Mouse (Mus musculus): ENCODE results near the gene Wdr20rt. TPM values are rescaled to one million over a fixed set of nuclear protein-coding genes. Genes with fewer than 3 reads are reported as not detected.

Gene Wdr20rt
- polyA plus RNA-seq, 1 experiment from 2014 or later = not detected

- Histone ChIP-seq H3K36me3 (no peaks in the 10 kb centered on the region), H3K4me2 (peak overlapping the region; percentile 65), H3K9me3 (no peaks in the 10 kb centered on the region), H3K4me1 (peaks cover 14% of the 10 kb centered on the region), H3K27me3 (replicated peaks) (no peaks in the 10 kb centered on the region), H3K9ac (peak overlapping the region; percentile 66), H3K4me3 (peak overlapping the region; percentile 46), H3K27ac (replicated peaks) (peak overlapping the region; percentile 79)
- no peak for ATAC-seq (ENCODE audit: extremely low read depth, insufficient number of reproducible peaks, low FRiP score, low TSS enrichment)
- WGBS = 28% methylated on average over 19 of the region's 19 CpGs
These were observed 33.2 kb downstream of the Wdr20rt start for GRCm38 (mm10) chr12:65258212-65259138.

- no peak for ATAC-seq (ENCODE audit: extremely low read depth, insufficient number of reproducible peaks, low FRiP score, low TSS enrichment)
- Histone ChIP-seq H3K4me2 (peak overlapping the region; percentile 65), H3K4me3 (peak overlapping the region; percentile 46), H3K4me1 (peaks cover 14% of the 10 kb centered on the region), H3K27ac (replicated peaks) (peak overlapping the region; percentile 79), H3K9me3 (no peaks in the 10 kb centered on the region), H3K27me3 (replicated peaks) (no peaks in the 10 kb centered on the region), H3K9ac (peak overlapping the region; percentile 66), H3K36me3 (no peaks in the 10 kb centered on the region)
- 52% methylated on average over 13 of the region's 13 CpGs for WGBS
These were observed 34.1 kb downstream of the Wdr20rt start for GRCm38 (mm10) chr12:65259139-65260111.

GRCm38 (mm10) chr12:65268311-65268984, 43.1 kb downstream of the Wdr20rt start:
- Histone ChIP-seq H3K4me2 (no peak overlapping the region), H3K27me3 (replicated peaks) (no peaks in the 10 kb centered on the region), H3K9me3 (no peaks in the 10 kb centered on the region), H3K4me3 (no peak overlapping the region), H3K9ac (no peak overlapping the region), H3K27ac (replicated peaks) (no peak overlapping the region), H3K36me3 (no peaks in the 10 kb centered on the region), H3K4me1 (no peaks in the 10 kb centered on the region)
- WGBS = 71% methylated on average over 5 of the region's 5 CpGs
- ATAC-seq (ENCODE audit: extremely low read depth, insufficient number of reproducible peaks, low FRiP score, low TSS enrichment) = no peak

- Histone ChIP-seq H3K9ac (no peak overlapping the region), H3K9me3 (no peaks in the 10 kb centered on the region), H3K27ac (replicated peaks) (no peak overlapping the region), H3K4me3 (no peak overlapping the region), H3K36me3 (no peaks in the 10 kb centered on the region), H3K4me2 (no peak overlapping the region), H3K27me3 (replicated peaks) (no peaks in the 10 kb centered on the region), H3K4me1 (no peaks in the 10 kb centered on the region)
- 67% methylated on average over 5 of the region's 5 CpGs for WGBS
- ATAC-seq (ENCODE audit: extremely low read depth, insufficient number of reproducible peaks, low FRiP score, low TSS enrichment) = no peak
These were observed 44.1 kb downstream of the Wdr20rt start for GRCm38 (mm10) chr12:65269406-65269805.

- Histone ChIP-seq H3K9me3 (no peaks in the 10 kb centered on the region), H3K4me1 (no peaks in the 10 kb centered on the region), H3K9ac (no peak overlapping the region), H3K4me3 (no peak overlapping the region), H3K4me2 (no peak overlapping the region), H3K27ac (replicated peaks) (no peak overlapping the region), H3K27me3 (replicated peaks) (no peaks in the 10 kb centered on the region), H3K36me3 (no peaks in the 10 kb centered on the region)
- WGBS = 57% methylated on average over 4 of the region's 4 CpGs
- ATAC-seq (ENCODE audit: extremely low read depth, insufficient number of reproducible peaks, low FRiP score, low TSS enrichment) = no peak
These were observed 48.5 kb downstream of the Wdr20rt start for GRCm38 (mm10) chr12:65273807-65274206.

Other genes starting within 250 kb of the Wdr20rt start
- gene Prpf39, start 189.2 kb upstream of the Wdr20rt start, polyA plus RNA-seq (2015; fragmentation: Nextera tagmentation; extraction: Ambion mirVana) = 28.1 and 31.8 TPM in 2 replicates
- gene Fkbp3, start 151.5 kb upstream of the Wdr20rt start, polyA plus RNA-seq (2015; fragmentation: Nextera tagmentation; extraction: Ambion mirVana) = 476 and 518 TPM in 2 replicates
- gene Fancm, start 149.9 kb upstream of the Wdr20rt start, polyA plus RNA-seq (2015; fragmentation: Nextera tagmentation; extraction: Ambion mirVana) = 5.9 and 6.1 TPM in 2 replicates
- gene Mis18bp1, start 52.9 kb upstream of the Wdr20rt start, polyA plus RNA-seq (2015; fragmentation: Nextera tagmentation; extraction: Ambion mirVana) = 34.6 and 35.1 TPM in 2 replicates